Mouse (Mus musculus) hindbrain, embryonic 10.5 days (tissue): ENCODE data around the gene Map6. TPM values are rescaled to one million over a fixed set of nuclear protein-coding genes. Genes with fewer than 3 reads are reported as not detected.

Source experiments
- DNase-seq: peaks from one replicate; pipeline ENCODE4 v3.0.0-alpha.2; 2017; ENCODE audit warnings: low spot score
- H3K27ac ChIP-seq: fragments of 300-500 bp; sonication (generic); 2 replicates; pipeline ENCODE4 v1.5.1; 2016; ENCODE audit warnings: mild to moderate bottlenecking, moderate library complexity
- H3K27me3 ChIP-seq: fragments of 300-500 bp; sonication (generic); 2 replicates; pipeline ENCODE4 v1.6.1; 2016; ENCODE audit warnings: mild to moderate bottlenecking; ENCODE audit not compliant: poor library complexity, insufficient read depth, severe bottlenecking
- H3K36me3 ChIP-seq: fragments of 300-500 bp; sonication (generic); 2 replicates; pipeline ENCODE4 v1.6.1; 2016; ENCODE audit warnings: mild to moderate bottlenecking, moderate library complexity
- H3K4me1 ChIP-seq: fragments of 300-500 bp; sonication (generic); replicated peaks from 2 replicates; pipeline ENCODE4 v1.6.1; 2016; ENCODE audit warnings: mild to moderate bottlenecking
- H3K4me3 ChIP-seq: fragments of 300-500 bp; sonication (generic); 2 replicates; pipeline ENCODE4 v1.5.1; 2016; ENCODE audit warnings: mild to moderate bottlenecking, moderate library complexity
- H3K9me3 ChIP-seq: fragments of 300-500 bp; sonication (generic); 2 replicates; pipeline ENCODE4 v1.6.1; 2016; ENCODE audit warnings: mild to moderate bottlenecking, moderate library complexity
- WGBS: fragments of 180-500 bp; shearing (Covaris S2); methylation state at CpG from one replicate; pipeline ENCODE4 v1.1.7; 2016; 5-methylcytosine and 5-hydroxymethylcytosine counted together
- polyA plus RNA-seq: library from polyadenylated mRNA; unstranded; fragments of >200 nt; fragmentation: Nextera tagmentation; extraction: Ambion mirVana; gene quantifications from 2 replicates; pipeline ENCODE4 v1.2.1, GENCODE M21; 2016

The Map6 gene
- 32.9 and 65.5 TPM in 2 replicates for polyA plus RNA-seq

GRCm38 (mm10) chr7:99267251-99267896 lies at the start of gene Map6:
Map6 (plus strand) TSS chr7:99267447.
- Histone ChIP-seq H3K27me3 (peaks cover 69% of the 10 kb centered on the region), H3K27ac (peak within 1 kb of the TSS; percentile 90), H3K4me1 (peaks cover 60% of the 10 kb centered on the region), H3K4me3 (peak within 1 kb of the TSS; percentile 80), H3K36me3 (no peaks in the 10 kb centered on the region), H3K9me3 (no peaks in the 10 kb centered on the region)
- peak; percentile 72 for DNase-seq
- 1% methylated on average over 34 of the region's 34 CpGs for WGBS

GRCm38 (mm10) chr7:99224225-99224624 lies 43.0 kb upstream of the Map6 start:
- Histone ChIP-seq H3K4me3 (no peak overlapping the region), H3K9me3 (no peaks in the 10 kb centered on the region), H3K4me1 (peaks cover 18% of the 10 kb centered on the region), H3K27me3 (no peaks in the 10 kb centered on the region), H3K36me3 (peaks cover 13% of the 10 kb centered on the region; the same call in 1 of the 2 replicates), H3K27ac (peak overlapping the region; percentile 47; the same call in 1 of the 2 replicates)
- DNase-seq, result no peak
- 69% methylated on average over 7 of the region's 7 CpGs for WGBS

GRCm38 (mm10) chr7:99224648-99225190 lies 42.5 kb upstream of the Map6 start:
- H3K4me1 ChIP-seq, result peaks cover 20% of the 10 kb centered on the region
- H3K36me3 ChIP-seq, result peaks cover 12% of the 10 kb centered on the region; the same call in 1 of the 2 replicates
- no peaks in the 10 kb centered on the region for H3K9me3 ChIP-seq
- 52% methylated on average over 1 of the region's 1 CpGs for WGBS
- no peaks in the 10 kb centered on the region for H3K27me3 ChIP-seq
- H3K4me3 ChIP-seq, result no peak overlapping the region
- peak overlapping the region; percentile 47; the same call in 1 of the 2 replicates for H3K27ac ChIP-seq
- DNase-seq, result no peak

GRCm38 (mm10) chr7:99225421-99225820 lies 41.8 kb upstream of the Map6 start:
- 87% methylated on average over 6 of the region's 6 CpGs for WGBS
- H3K36me3 ChIP-seq, result peaks cover 12% of the 10 kb centered on the region; the same call in 1 of the 2 replicates
- H3K4me3 ChIP-seq, result no peak overlapping the region
- peaks cover 27% of the 10 kb centered on the region for H3K4me1 ChIP-seq
- H3K9me3 ChIP-seq, result no peaks in the 10 kb centered on the region
- H3K27me3 ChIP-seq, result no peaks in the 10 kb centered on the region
- H3K27ac ChIP-seq, result no peak overlapping the region
- DNase-seq, result no peak

- H3K4me1 ChIP-seq, result peaks cover 28% of the 10 kb centered on the region
- H3K36me3 ChIP-seq, result peaks cover 11% of the 10 kb centered on the region; the same call in 1 of the 2 replicates
- no peak overlapping the region for H3K4me3 ChIP-seq
- DNase-seq, result no peak
- H3K27me3 ChIP-seq, result no peaks in the 10 kb centered on the region
- WGBS, result 95% methylated on average over 10 of the region's 10 CpGs
- no peak overlapping the region for H3K27ac ChIP-seq
- no peaks in the 10 kb centered on the region for H3K9me3 ChIP-seq
Observed at GRCm38 (mm10) chr7:99226662-99227061, 40.6 kb upstream of the Map6 start.

GRCm38 (mm10) chr7:99227267-99227666 lies 40.0 kb upstream of the Map6 start:
- DNase-seq, result no peak
- Histone ChIP-seq H3K4me1 (peaks cover 29% of the 10 kb centered on the region), H3K27ac (no peak overlapping the region), H3K27me3 (no peaks in the 10 kb centered on the region), H3K9me3 (no peaks in the 10 kb centered on the region), H3K36me3 (peaks cover 5% of the 10 kb centered on the region; the same call in 1 of the 2 replicates), H3K4me3 (no peak overlapping the region)
- WGBS, result 97% methylated on average over 4 of the region's 4 CpGs

- Histone ChIP-seq H3K27ac (0 out of 2 replicates have a peak overlapping the region, but pooled peaks have one; percentile 19), H3K27me3 (no peaks in the 10 kb centered on the region), H3K4me3 (no peak overlapping the region), H3K4me1 (peaks cover 35% of the 10 kb centered on the region), H3K9me3 (no peaks in the 10 kb centered on the region), H3K36me3 (no peaks in the 10 kb centered on the region; the same call in 1 of the 2 replicates)
- no peak for DNase-seq
- WGBS, result 70% methylated on average over 8 of the region's 8 CpGs
Observed at GRCm38 (mm10) chr7:99228825-99229224, 38.4 kb upstream of the Map6 start.

- H3K4me1 ChIP-seq, result peaks cover 37% of the 10 kb centered on the region
- H3K27ac ChIP-seq, result 0 out of 2 replicates have a peak overlapping the region, but pooled peaks have one; percentile 17
- no peaks in the 10 kb centered on the region for H3K9me3 ChIP-seq
- peak; percentile 70 for DNase-seq
- no peaks in the 10 kb centered on the region; the same call in 1 of the 2 replicates for H3K36me3 ChIP-seq
- H3K27me3 ChIP-seq, result no peaks in the 10 kb centered on the region
- 22% methylated on average over 2 of the region's 2 CpGs for WGBS
- no peak overlapping the region for H3K4me3 ChIP-seq
Observed at GRCm38 (mm10) chr7:99229411-99229810, 37.8 kb upstream of the Map6 start.

GRCm38 (mm10) chr7:99230061-99230747 lies 37.0 kb upstream of the Map6 start:
- WGBS, result 65% methylated on average over 7 of the region's 7 CpGs
- peaks cover 35% of the 10 kb centered on the region for H3K4me1 ChIP-seq
- H3K27ac ChIP-seq, result 0 out of 2 replicates have a peak overlapping the region, but pooled peaks have one; percentile 17
- no peak overlapping the region for H3K4me3 ChIP-seq
- no peaks in the 10 kb centered on the region for H3K27me3 ChIP-seq
- DNase-seq, result no peak
- H3K36me3 ChIP-seq, result no peaks in the 10 kb centered on the region; the same call in 1 of the 2 replicates
- H3K9me3 ChIP-seq, result no peaks in the 10 kb centered on the region

GRCm38 (mm10) chr7:99232571-99232970 lies 34.7 kb upstream of the Map6 start:
- DNase-seq, result no peak
- 75% methylated on average over 6 of the region's 6 CpGs for WGBS

GRCm38 (mm10) chr7:99234916-99235315 lies 32.3 kb upstream of the Map6 start:
- 36% methylated on average over 2 of the region's 2 CpGs for WGBS
- peaks cover 54% of the 10 kb centered on the region for H3K4me1 ChIP-seq
- H3K36me3 ChIP-seq, result no peaks in the 10 kb centered on the region; the same call in 1 of the 2 replicates
- H3K27ac ChIP-seq, result no peak overlapping the region
- H3K27me3 ChIP-seq, result peaks cover 24% of the 10 kb centered on the region
- H3K9me3 ChIP-seq, result no peaks in the 10 kb centered on the region
- no peak overlapping the region for H3K4me3 ChIP-seq
- DNase-seq, result no peak

More at GRCm38 (mm10) chr7:99232571-99232970, 34.7 kb upstream of the Map6 start:
- peaks cover 54% of the 10 kb centered on the region for H3K4me1 ChIP-seq
- no peaks in the 10 kb centered on the region; the same call in 1 of the 2 replicates for H3K36me3 ChIP-seq
- H3K27ac ChIP-seq, result no peak overlapping the region
- no peak overlapping the region for H3K4me3 ChIP-seq
- H3K27me3 ChIP-seq, result peaks cover 2% of the 10 kb centered on the region; the same call in 1 of the 2 replicates
- no peaks in the 10 kb centered on the region for H3K9me3 ChIP-seq

- no peaks in the 10 kb centered on the region for H3K9me3 ChIP-seq
- H3K4me1 ChIP-seq, result peaks cover 48% of the 10 kb centered on the region
- no peaks in the 10 kb centered on the region; the same call in 1 of the 2 replicates for H3K36me3 ChIP-seq
- peaks cover 27% of the 10 kb centered on the region for H3K27me3 ChIP-seq
- WGBS, result 59% methylated on average over 2 of the region's 2 CpGs
- H3K27ac ChIP-seq, result peak overlapping the region; percentile 85; the same call in 1 of the 2 replicates
- H3K4me3 ChIP-seq, result no peak overlapping the region
- no peak for DNase-seq
Observed at GRCm38 (mm10) chr7:99235657-99236056, 31.6 kb upstream of the Map6 start.
